Mouse (Mus musculus): ENCODE measurements around the gene Zfp260. TPM values are rescaled to one million over a fixed set of nuclear protein-coding genes. Genes with fewer than 3 reads are reported as not detected.

Zfp260 gene
- polyA plus RNA-seq, 1 experiment, result 5.7 TPM

GRCm38 (mm10) chr7:30072146-30073028, 22.2 kb upstream of the Zfp260 start, which contains the start of gene Zfp82:
Zfp82 (minus strand) TSS chr7:30072900.
- TF ChIP-seq CTCF (IDR thresholded peaks at IDR 0.05; ENCODE audit: control insufficient read depth, insufficient read depth, insufficient replicate concordance, low read depth, low read length), result no peak
- TF ChIP-seq POLR2A (IDR thresholded peaks at IDR 0.05; ENCODE audit: control insufficient read depth, low read depth, low read length), result peak; percentile 44; the same call in 1 of the 2 replicates

GRCm38 (mm10) chr7:30086524-30086923, 8.1 kb upstream of the Zfp260 start:
- TF ChIP-seq POLR2A (IDR thresholded peaks at IDR 0.05; ENCODE audit: control insufficient read depth, low read depth, low read length), result no peak
- no peak for TF ChIP-seq CTCF (IDR thresholded peaks at IDR 0.05; ENCODE audit: control insufficient read depth, insufficient read depth, insufficient replicate concordance, low read depth, low read length)
- H3K27me3 ChIP-seq (ENCODE audit: control insufficient read depth, insufficient read depth, low read length), result no peaks in the 10 kb centered on the region
- peaks cover 10% of the 10 kb centered on the region for H3K4me1 ChIP-seq (ENCODE audit: control insufficient read depth, insufficient read depth, low read length)
- no peak overlapping the region for H3K27ac ChIP-seq (ENCODE audit: control insufficient read depth, insufficient read depth, low read depth, low read length)
- H3K36me3 ChIP-seq (ENCODE audit: control insufficient read depth, insufficient read depth, low read length), result no peaks in the 10 kb centered on the region
- H3K4me3 ChIP-seq (ENCODE audit: control insufficient read depth, low read depth, low read length), result no peak overlapping the region

More at GRCm38 (mm10) chr7:30072146-30073028, 22.2 kb upstream of the Zfp260 start, which contains the start of gene Zfp82:
- Histone ChIP-seq H3K27me3 (ENCODE audit: control insufficient read depth, insufficient read depth, low read length) (no peaks in the 10 kb centered on the region), H3K4me1 (ENCODE audit: control insufficient read depth, insufficient read depth, low read length) (peaks cover 9% of the 10 kb centered on the region), H3K27ac (ENCODE audit: control insufficient read depth, insufficient read depth, low read depth, low read length) (peak within 1 kb of the TSS; percentile 7; the same call in 1 of the 2 replicates), H3K4me3 (ENCODE audit: control insufficient read depth, low read depth, low read length) (peak within 1 kb of the TSS; percentile 88), H3K36me3 (ENCODE audit: control insufficient read depth, insufficient read depth, low read length) (no peaks in the 10 kb centered on the region)

GRCm38 (mm10) chr7:30089405-30089804, 5.2 kb upstream of the Zfp260 start:
- H3K27me3 ChIP-seq (ENCODE audit: control insufficient read depth, insufficient read depth, low read length), result no peaks in the 10 kb centered on the region
- H3K4me3 ChIP-seq (ENCODE audit: control insufficient read depth, low read depth, low read length), result no peak overlapping the region
- H3K27ac ChIP-seq (ENCODE audit: control insufficient read depth, insufficient read depth, low read depth, low read length), result no peak overlapping the region
- TF ChIP-seq CTCF (IDR thresholded peaks at IDR 0.05; ENCODE audit: control insufficient read depth, insufficient read depth, insufficient replicate concordance, low read depth, low read length) (no peak), POLR2A (IDR thresholded peaks at IDR 0.05; ENCODE audit: control insufficient read depth, low read depth, low read length) (no peak)
- peaks cover 14% of the 10 kb centered on the region for H3K4me1 ChIP-seq (ENCODE audit: control insufficient read depth, insufficient read depth, low read length)
- H3K36me3 ChIP-seq (ENCODE audit: control insufficient read depth, insufficient read depth, low read length), result no peaks in the 10 kb centered on the region

- TF ChIP-seq POLR2A (IDR thresholded peaks at IDR 0.05; ENCODE audit: control insufficient read depth, low read depth, low read length) (peak; percentile 77), CTCF (IDR thresholded peaks at IDR 0.05; ENCODE audit: control insufficient read depth, insufficient read depth, insufficient replicate concordance, low read depth, low read length) (no peak)
- Histone ChIP-seq H3K36me3 (ENCODE audit: control insufficient read depth, insufficient read depth, low read length) (no peaks in the 10 kb centered on the region), H3K4me1 (ENCODE audit: control insufficient read depth, insufficient read depth, low read length) (peaks cover 14% of the 10 kb centered on the region), H3K27me3 (ENCODE audit: control insufficient read depth, insufficient read depth, low read length) (no peaks in the 10 kb centered on the region), H3K4me3 (ENCODE audit: control insufficient read depth, low read depth, low read length) (peak within 1 kb of the TSS; percentile 98), H3K27ac (ENCODE audit: control insufficient read depth, insufficient read depth, low read depth, low read length) (peak within 1 kb of the TSS; percentile 90)
Observed at GRCm38 (mm10) chr7:30090092-30090969, 4.2 kb upstream of the Zfp260 start, which contains the start of the genes Gm26920 and Zfp566. Gm26920 (minus strand) TSS chr7:30090410. Zfp566 (minus strand) TSS chr7:30090527.

- Histone ChIP-seq H3K36me3 (ENCODE audit: control insufficient read depth, insufficient read depth, low read length) (no peaks in the 10 kb centered on the region), H3K4me3 (ENCODE audit: control insufficient read depth, low read depth, low read length) (peak overlapping the region; percentile 98), H3K4me1 (ENCODE audit: control insufficient read depth, insufficient read depth, low read length) (peaks cover 14% of the 10 kb centered on the region), H3K27ac (ENCODE audit: control insufficient read depth, insufficient read depth, low read depth, low read length) (peak overlapping the region; percentile 80; the same call in 1 of the 2 replicates), H3K27me3 (ENCODE audit: control insufficient read depth, insufficient read depth, low read length) (no peaks in the 10 kb centered on the region)
- no peak for TF ChIP-seq CTCF (IDR thresholded peaks at IDR 0.05; ENCODE audit: control insufficient read depth, insufficient read depth, insufficient replicate concordance, low read depth, low read length)
- TF ChIP-seq POLR2A (IDR thresholded peaks at IDR 0.05; ENCODE audit: control insufficient read depth, low read depth, low read length), result no peak
Observed at GRCm38 (mm10) chr7:30090970-30091585, 3.5 kb upstream of the Zfp260 start.

- Histone ChIP-seq H3K27me3 (ENCODE audit: control insufficient read depth, insufficient read depth, low read length) (no peaks in the 10 kb centered on the region), H3K4me1 (ENCODE audit: control insufficient read depth, insufficient read depth, low read length) (peaks cover 14% of the 10 kb centered on the region), H3K4me3 (ENCODE audit: control insufficient read depth, low read depth, low read length) (no peak overlapping the region), H3K27ac (ENCODE audit: control insufficient read depth, insufficient read depth, low read depth, low read length) (no peak overlapping the region), H3K36me3 (ENCODE audit: control insufficient read depth, insufficient read depth, low read length) (no peaks in the 10 kb centered on the region)
- TF ChIP-seq POLR2A (IDR thresholded peaks at IDR 0.05; ENCODE audit: control insufficient read depth, low read depth, low read length), result no peak
- TF ChIP-seq CTCF (IDR thresholded peaks at IDR 0.05; ENCODE audit: control insufficient read depth, insufficient read depth, insufficient replicate concordance, low read depth, low read length), result no peak
Observed at GRCm38 (mm10) chr7:30092666-30093065, 1.9 kb upstream of the Zfp260 start.

Data from testis, adult 2 months (tissue).